Mouse (Mus musculus) ovary, adult 2 months (tissue): ENCODE results near the gene Snurf. TPM values are rescaled to one million over a fixed set of nuclear protein-coding genes. Genes with fewer than 3 reads are reported as not detected.

ENCODE experiments used
- polyA plus RNA-seq: library from polyadenylated mRNA; depleted of rRNA; stranded (reverse); fragments of >200 nt; gene quantifications from 2 replicates; pipeline ENCODE4 v1.2.3, GENCODE M21; 2012; rRNA removed

Snurf gene
- polyA plus RNA-seq: not detected in 2 replicates

DNA sequence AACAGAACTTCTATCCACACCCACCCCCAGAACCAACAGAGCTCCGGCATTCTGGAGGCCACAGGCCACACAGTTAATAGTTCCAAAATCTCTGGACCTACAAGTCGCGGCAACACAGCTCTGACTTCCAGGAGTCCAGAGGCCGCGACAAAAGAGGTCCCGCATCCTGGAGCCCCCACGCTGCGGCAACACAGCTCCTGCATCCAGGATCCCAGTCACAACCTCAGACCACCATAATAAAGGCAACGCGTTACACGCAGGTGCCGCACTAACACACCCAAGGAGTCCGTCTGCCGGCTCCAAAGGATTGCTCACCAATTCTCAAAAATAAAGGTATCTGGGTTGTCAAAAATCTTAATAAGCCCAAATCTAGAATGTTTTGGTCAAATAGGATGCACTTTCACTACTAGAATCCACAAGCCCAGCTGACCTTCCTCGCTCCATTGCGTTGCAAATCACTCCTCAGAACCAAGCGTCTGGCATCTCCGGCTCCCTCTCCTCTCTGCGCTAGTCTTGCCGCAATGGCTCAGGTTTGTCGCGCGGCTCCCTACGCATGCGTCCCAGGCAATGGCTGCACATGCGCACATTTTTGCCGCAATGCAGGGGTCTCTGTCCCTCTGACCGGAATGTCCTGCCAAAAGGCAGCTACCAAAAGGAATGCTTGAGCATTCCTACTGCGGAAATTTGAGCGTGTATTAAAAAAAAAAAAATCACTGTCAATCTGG, at the start of gene Snurf, which contains the start of gene Gm38393:
Gene Snurf (minus strand): TSS at position 444 of the 725 bp plus-strand sequence.
Gene Gm38393 (minus strand): TSS at position 459 of the 725 bp plus-strand sequence.

Other genes with a start within 250 kb of the Snurf start
- gene Gm38393, start within 50 bp of the Snurf start, polyA plus RNA-seq: 0.48 and 5.0 TPM in 2 replicates
- gene Snrpn, start 135.2 kb upstream of the Snurf start, polyA plus RNA-seq: 27.6 and 33.5 TPM in 2 replicates